Mouse (Mus musculus): ENCODE data around the gene Lin37. TPM values are rescaled to one million over a fixed set of nuclear protein-coding genes. Genes with fewer than 3 reads are reported as not detected.

Lin37 gene
- polyA plus RNA-seq (2012) = 14.5 and 17.0 TPM in 2 replicates

DNA sequence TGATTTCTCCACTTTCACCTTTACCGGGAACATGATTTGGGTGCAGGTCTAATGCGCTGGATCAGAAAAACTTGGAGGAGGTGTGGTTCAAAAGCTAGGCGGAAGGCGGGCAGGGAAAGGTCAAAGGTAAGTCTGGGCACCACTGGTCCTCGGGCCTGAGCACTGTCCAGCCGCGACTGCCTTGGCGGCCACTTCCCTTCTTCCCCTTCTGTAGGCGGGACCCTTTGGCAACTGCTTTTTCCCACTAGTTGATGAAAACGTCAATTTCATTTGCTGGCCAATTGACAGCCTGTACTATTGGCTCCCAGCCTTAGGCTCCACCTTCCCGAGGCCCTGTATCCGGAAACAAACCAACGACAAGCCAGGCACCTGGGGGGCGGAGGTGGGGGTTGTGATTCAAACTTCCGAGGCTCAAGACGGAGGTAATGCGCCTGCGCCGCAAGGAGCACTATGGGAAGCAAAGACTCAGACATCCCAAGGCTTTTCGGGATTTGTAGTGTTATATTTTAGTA lies at the start of gene Lin37:
TSS of gene Lin37 (minus strand) at position 396 of the 512 bp plus-strand sequence.
- Histone ChIP-seq H3K36me3 (ENCODE audit: control insufficient read depth) (peaks cover 51% of the 10 kb centered on the region), H3K27me3 (ENCODE audit: control insufficient read depth) (no peaks in the 10 kb centered on the region), H3K4me1 (ENCODE audit: control insufficient read depth) (peaks cover 63% of the 10 kb centered on the region), H3K4me3 (replicated peaks) (peak within 1 kb of the TSS; percentile 87), H3K9me3 (ENCODE audit: control insufficient read depth, low read length) (no peaks in the 10 kb centered on the region)
- TF ChIP-seq GATA1 (IDR thresholded peaks at IDR 0.05; ENCODE audit: low read length) = no peak
- TF ChIP-seq TAL1 (IDR thresholded peaks at IDR 0.05; ENCODE audit: low read length) = no peak

DNA sequence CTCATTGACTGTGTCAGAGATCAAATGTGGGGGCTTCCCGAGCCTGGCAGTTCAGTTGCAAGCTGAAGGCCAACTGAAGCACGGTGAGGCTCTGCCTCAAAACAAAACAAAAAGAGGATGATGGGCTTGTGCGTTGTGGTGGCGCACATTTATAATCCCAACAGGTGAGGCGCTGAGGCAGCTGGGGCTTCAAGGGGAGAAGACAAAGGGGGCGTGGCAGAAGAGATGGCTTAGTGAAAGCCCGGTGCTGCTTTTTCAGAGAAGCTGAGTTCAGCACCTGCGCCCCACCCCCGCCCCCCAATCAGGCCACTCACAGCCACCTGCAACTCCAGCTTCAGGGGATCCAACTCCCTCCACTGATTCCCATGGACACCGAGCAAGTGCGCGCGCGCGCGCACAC lies 48.8 kb upstream of the Lin37 start:
- Histone ChIP-seq H3K4me1 (ENCODE audit: control insufficient read depth) (peaks cover 4% of the 10 kb centered on the region), H3K9me3 (ENCODE audit: control insufficient read depth, low read length) (no peaks in the 10 kb centered on the region), H3K36me3 (ENCODE audit: control insufficient read depth) (no peaks in the 10 kb centered on the region), H3K27me3 (ENCODE audit: control insufficient read depth) (no peaks in the 10 kb centered on the region; the same call in 1 of the 2 replicates), H3K4me3 (replicated peaks) (no peak overlapping the region)
- TF ChIP-seq TAL1 (IDR thresholded peaks at IDR 0.05; ENCODE audit: low read length) (no peak), GATA1 (IDR thresholded peaks at IDR 0.05; ENCODE audit: low read length) (no peak)

GRCm38 (mm10) chr7:30607706-30608309 lies 48.2 kb upstream of the Lin37 start:
- Histone ChIP-seq H3K4me3 (replicated peaks) (no peak overlapping the region), H3K4me1 (ENCODE audit: control insufficient read depth) (peaks cover 2% of the 10 kb centered on the region), H3K27me3 (ENCODE audit: control insufficient read depth) (no peaks in the 10 kb centered on the region; the same call in 1 of the 2 replicates), H3K9me3 (ENCODE audit: control insufficient read depth, low read length) (no peaks in the 10 kb centered on the region), H3K36me3 (ENCODE audit: control insufficient read depth) (no peaks in the 10 kb centered on the region)
- TF ChIP-seq GATA1 (IDR thresholded peaks at IDR 0.05; ENCODE audit: low read length) (no peak), TAL1 (IDR thresholded peaks at IDR 0.05; ENCODE audit: low read length) (no peak)

- H3K4me3 ChIP-seq (replicated peaks) = no peak overlapping the region
- no peaks in the 10 kb centered on the region for H3K27me3 ChIP-seq (ENCODE audit: control insufficient read depth)
- peaks cover 14% of the 10 kb centered on the region for H3K4me1 ChIP-seq (ENCODE audit: control insufficient read depth)
- no peaks in the 10 kb centered on the region for H3K9me3 ChIP-seq (ENCODE audit: control insufficient read depth, low read length)
- TF ChIP-seq GATA1 (IDR thresholded peaks at IDR 0.05; ENCODE audit: low read length) = no peak
- no peak for TF ChIP-seq TAL1 (IDR thresholded peaks at IDR 0.05; ENCODE audit: low read length)
- H3K36me3 ChIP-seq (ENCODE audit: control insufficient read depth) = no peaks in the 10 kb centered on the region
These were observed 45.3 kb upstream of the Lin37 start for GRCm38 (mm10) chr7:30604944-30605343.

GRCm38 (mm10) chr7:30604424-30604823 lies 44.8 kb upstream of the Lin37 start:
- no peak for TF ChIP-seq TAL1 (IDR thresholded peaks at IDR 0.05; ENCODE audit: low read length)
- no peak for TF ChIP-seq GATA1 (IDR thresholded peaks at IDR 0.05; ENCODE audit: low read length)
- no peaks in the 10 kb centered on the region for H3K27me3 ChIP-seq (ENCODE audit: control insufficient read depth)
- no peaks in the 10 kb centered on the region for H3K9me3 ChIP-seq (ENCODE audit: control insufficient read depth, low read length)
- peaks cover 18% of the 10 kb centered on the region for H3K4me1 ChIP-seq (ENCODE audit: control insufficient read depth)
- H3K36me3 ChIP-seq (ENCODE audit: control insufficient read depth) = no peaks in the 10 kb centered on the region
- no peak overlapping the region for H3K4me3 ChIP-seq (replicated peaks)

DNA sequence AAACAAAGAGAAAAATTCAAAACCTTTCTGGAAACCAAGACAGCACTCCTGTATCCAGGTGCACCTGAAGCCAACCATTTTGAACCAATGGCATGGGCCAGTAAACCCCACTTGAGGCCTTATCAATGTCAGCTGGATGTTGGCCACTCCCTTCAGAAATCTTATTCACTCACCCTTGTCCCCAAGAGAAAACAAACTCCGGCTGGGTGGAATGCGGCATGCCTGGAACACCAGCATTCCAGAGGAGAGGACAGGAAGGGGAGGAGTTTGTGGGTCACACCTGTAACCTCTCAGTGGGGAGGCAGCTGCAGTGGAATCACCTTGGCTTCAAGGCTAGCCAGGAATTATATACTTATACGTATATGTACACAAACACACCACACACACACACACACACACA lies 42.9 kb upstream of the Lin37 start:
- Histone ChIP-seq H3K27me3 (ENCODE audit: control insufficient read depth) (no peaks in the 10 kb centered on the region), H3K36me3 (ENCODE audit: control insufficient read depth) (no peaks in the 10 kb centered on the region), H3K9me3 (ENCODE audit: control insufficient read depth, low read length) (no peaks in the 10 kb centered on the region), H3K4me1 (ENCODE audit: control insufficient read depth) (peaks cover 18% of the 10 kb centered on the region), H3K4me3 (replicated peaks) (no peak overlapping the region)
- TF ChIP-seq TAL1 (IDR thresholded peaks at IDR 0.05; ENCODE audit: low read length) (no peak), GATA1 (IDR thresholded peaks at IDR 0.05; ENCODE audit: low read length) (no peak)

GRCm38 (mm10) chr7:30600651-30601050 lies 41.0 kb upstream of the Lin37 start:
- Histone ChIP-seq H3K4me1 (ENCODE audit: control insufficient read depth) (peaks cover 18% of the 10 kb centered on the region), H3K27me3 (ENCODE audit: control insufficient read depth) (peaks cover 4% of the 10 kb centered on the region; the same call in 1 of the 2 replicates), H3K9me3 (ENCODE audit: control insufficient read depth, low read length) (no peaks in the 10 kb centered on the region), H3K36me3 (ENCODE audit: control insufficient read depth) (no peaks in the 10 kb centered on the region), H3K4me3 (replicated peaks) (peak overlapping the region; percentile 39)
- TF ChIP-seq TAL1 (IDR thresholded peaks at IDR 0.05; ENCODE audit: low read length) (no peak), GATA1 (IDR thresholded peaks at IDR 0.05; ENCODE audit: low read length) (no peak)

GRCm38 (mm10) chr7:30599933-30600353 lies 40.3 kb upstream of the Lin37 start:
- H3K36me3 ChIP-seq (ENCODE audit: control insufficient read depth) = no peaks in the 10 kb centered on the region
- H3K27me3 ChIP-seq (ENCODE audit: control insufficient read depth) = peaks cover 9% of the 10 kb centered on the region
- H3K9me3 ChIP-seq (ENCODE audit: control insufficient read depth, low read length) = no peaks in the 10 kb centered on the region
- H3K4me1 ChIP-seq (ENCODE audit: control insufficient read depth) = peaks cover 20% of the 10 kb centered on the region
- no peak for TF ChIP-seq TAL1 (IDR thresholded peaks at IDR 0.05; ENCODE audit: low read length)
- no peak for TF ChIP-seq GATA1 (IDR thresholded peaks at IDR 0.05; ENCODE audit: low read length)
- peak overlapping the region; percentile 39 for H3K4me3 ChIP-seq (replicated peaks)

- H3K4me3 ChIP-seq (replicated peaks) = peak within 1 kb of the TSS; percentile 39
- peaks cover 32% of the 10 kb centered on the region for H3K4me1 ChIP-seq (ENCODE audit: control insufficient read depth)
- no peaks in the 10 kb centered on the region for H3K9me3 ChIP-seq (ENCODE audit: control insufficient read depth, low read length)
- peaks cover 11% of the 10 kb centered on the region for H3K27me3 ChIP-seq (ENCODE audit: control insufficient read depth)
- no peaks in the 10 kb centered on the region for H3K36me3 ChIP-seq (ENCODE audit: control insufficient read depth)
- no peak for TF ChIP-seq GATA1 (IDR thresholded peaks at IDR 0.05; ENCODE audit: low read length)
- TF ChIP-seq TAL1 (IDR thresholded peaks at IDR 0.05; ENCODE audit: low read length) = no peak
These were observed 39.1 kb upstream of the Lin37 start, which contains the start of gene Zbtb32 for GRCm38 (mm10) chr7:30598786-30599185. Gene Zbtb32, minus strand, starts transcription at chr7:30598909.

Measured in erythroblast, embryonic 14.5 days (primary cell).